Mouse (Mus musculus): ENCODE measurements around the gene Map3k11.

DNA sequence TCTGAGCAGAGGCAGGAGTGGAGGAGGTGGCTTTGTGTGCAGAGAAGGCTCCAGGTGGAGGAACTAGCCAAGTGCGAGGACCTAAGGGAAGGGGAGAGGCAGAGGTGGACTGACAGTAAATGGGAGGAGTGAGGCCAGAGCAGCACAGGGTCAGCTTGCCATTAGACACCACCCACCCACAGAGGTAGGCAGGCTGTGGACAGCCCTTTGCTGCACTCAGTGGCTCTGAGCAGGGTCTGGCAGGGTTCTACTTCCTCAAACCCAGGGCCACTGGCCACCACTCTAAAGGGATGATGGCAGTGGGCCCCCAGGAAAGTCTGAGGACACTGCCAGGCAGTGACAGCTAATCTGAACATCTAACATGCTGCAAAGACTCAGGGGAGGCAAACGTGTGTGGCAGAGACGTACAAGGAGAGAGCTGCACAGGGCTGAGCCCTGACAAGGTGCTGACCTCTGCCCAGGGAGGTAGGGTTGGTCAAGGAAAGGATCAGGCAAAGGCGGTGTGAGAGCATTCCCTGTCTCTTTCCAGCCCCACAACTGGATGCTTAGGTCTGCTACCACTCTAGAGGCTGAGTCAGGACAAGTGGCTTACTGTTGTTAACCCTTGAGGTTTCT lies 35.5 kb downstream of the Map3k11 start:
- peak; percentile 36; the same call in 1 of the 2 replicates for TF ChIP-seq GATA1 (IDR thresholded peaks at IDR 0.05; ENCODE audit: low read length)
- TF ChIP-seq TAL1 (IDR thresholded peaks at IDR 0.05; ENCODE audit: low read length): no peak

All from erythroblast, embryonic 14.5 days (primary cell).